Mouse (Mus musculus) cerebellum, postnatal 14 days (tissue): ENCODE results near the gene Pde4b.
"Not testable (repeated sequence)": the region's sequence is repeated elsewhere in the genome, so short reads cannot be mapped to it uniquely, and the experiment has no call there.

ENCODE experiments used
- DNase-seq, 2 experiments: peaks; one replicate each; pipeline ENCODE4 v3.0.0; 2021; ENCODE audit warnings: mixed read lengths in 2 of 2

Gene Pde4b

GRCm38 (mm10) chr4:102087091-102087565 is at the start of gene Pde4b:
Gene Pde4b (plus strand): TSS chr4:102087543.
- peak; percentile 61 for DNase-seq

DNA sequence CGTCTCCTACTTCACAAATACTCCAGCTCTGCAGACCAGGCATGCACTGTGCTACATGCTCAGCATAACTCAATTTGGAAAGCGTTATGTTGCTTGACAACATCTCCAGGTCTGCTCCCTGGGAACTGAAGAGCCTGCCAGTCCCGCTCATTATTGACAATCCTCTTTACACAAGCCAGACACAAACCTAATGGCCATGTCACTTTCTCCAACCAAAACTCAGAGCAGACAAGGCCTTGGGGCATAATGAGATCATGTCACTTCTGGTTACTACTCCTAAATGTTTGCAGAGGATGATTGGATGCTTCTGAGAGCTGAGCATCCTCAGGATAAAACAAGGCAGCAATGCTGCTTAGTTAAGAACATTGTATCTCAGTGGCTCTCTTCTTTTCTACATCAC is 47.2 kb upstream of the Pde4b start:
- DNase-seq: no peak

DNA sequence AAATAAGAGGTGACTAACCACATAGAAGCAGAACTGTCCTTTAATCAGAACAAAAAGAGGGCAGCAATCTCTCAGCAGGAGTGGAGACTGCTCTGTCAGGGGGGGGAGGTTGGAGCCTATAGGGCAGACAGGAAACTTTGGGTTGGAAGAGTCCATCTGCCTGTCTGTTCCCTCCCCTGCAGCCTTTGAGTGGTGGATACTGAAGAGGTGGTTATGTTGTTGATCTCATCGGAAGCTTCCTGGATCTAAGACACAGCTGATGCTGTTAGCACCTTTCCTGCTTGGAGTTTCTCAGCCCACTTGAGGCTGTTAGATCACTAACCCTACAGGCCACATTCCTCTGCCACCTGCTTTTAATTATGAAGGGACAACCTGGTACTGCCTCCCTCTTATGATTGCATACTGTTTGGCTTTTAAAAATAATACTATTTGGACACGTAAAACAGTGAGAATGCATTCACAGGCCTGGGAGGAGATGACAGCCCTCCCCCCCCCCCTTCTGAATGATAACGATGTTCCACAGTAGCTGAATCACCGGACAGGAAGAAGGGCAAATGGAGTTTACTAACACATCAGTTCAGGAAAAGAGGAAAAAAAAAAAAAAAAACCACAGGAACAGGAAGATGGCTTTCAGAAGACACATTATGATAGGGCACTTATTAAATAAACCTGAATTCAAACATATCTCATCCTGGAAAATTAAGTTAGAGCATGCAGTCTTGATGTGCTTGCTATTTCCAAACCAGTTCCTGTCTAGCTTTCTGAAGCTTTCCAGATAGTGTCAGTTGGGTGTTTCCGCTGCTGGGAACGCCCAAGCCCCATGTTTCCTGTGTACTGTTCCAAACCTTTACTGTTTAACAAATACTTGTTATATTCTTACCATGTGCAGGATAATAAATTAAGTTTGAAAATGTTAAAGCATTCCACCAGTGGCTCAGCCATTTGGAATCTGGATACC is 41.9 kb upstream of the Pde4b start:
- no peak for DNase-seq

- not testable (repeated sequence) for DNase-seq
Measured at GRCm38 (mm10) chr4:102049368-102049767, 38.0 kb upstream of the Pde4b start.

DNA sequence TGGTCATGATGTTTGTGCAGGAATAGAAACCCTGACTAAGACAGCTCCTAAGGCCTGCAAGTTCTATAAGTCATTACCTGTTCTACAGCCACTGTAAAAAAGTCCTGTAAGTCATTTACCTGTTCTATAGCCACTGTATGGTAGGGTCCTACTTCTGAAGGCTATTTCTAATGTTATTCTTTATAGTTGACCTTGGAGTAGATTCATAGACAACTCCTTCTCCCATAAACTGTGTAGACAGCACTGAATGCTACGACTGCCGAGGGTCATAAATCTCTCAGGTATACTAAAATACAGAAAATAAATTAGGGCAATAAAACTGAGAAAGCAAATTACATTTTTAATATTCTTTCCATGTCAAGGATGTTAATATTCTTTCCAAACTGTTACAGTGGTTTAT is 26.0 kb upstream of the Pde4b start:
- DNase-seq: no peak

GRCm38 (mm10) chr4:102069314-102069713 is 18.0 kb upstream of the Pde4b start:
- DNase-seq: no peak

DNA sequence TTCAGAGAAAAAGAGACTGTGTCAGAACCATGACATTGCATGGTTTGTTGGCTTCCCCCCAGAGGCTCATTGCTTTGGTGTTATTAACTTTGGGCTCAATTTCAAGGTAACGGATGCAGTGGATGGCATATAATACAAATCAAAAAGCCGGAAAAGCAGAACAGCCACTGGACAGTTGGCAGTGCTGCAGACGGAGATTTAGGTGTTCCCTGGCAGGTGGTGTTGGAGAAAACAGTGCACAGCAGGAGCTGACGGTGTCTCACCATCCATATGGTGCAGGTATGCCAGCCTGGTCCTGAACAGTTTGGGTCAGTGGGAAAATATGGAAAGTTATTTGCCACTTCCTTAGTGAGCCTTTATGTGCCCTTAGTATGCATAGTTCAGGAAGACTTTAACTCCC is 1.0 kb upstream of the Pde4b start:
- DNase-seq: peak; percentile 23 to 63

- DNase-seq: peak; percentile 85 to 86
Measured at GRCm38 (mm10) chr4:102087566-102088234, 357 bp downstream of the Pde4b start.

GRCm38 (mm10) chr4:102088235-102088867 is 1.0 kb downstream of the Pde4b start:
- peak; percentile 50 to 69 for DNase-seq

- DNase-seq: no peak
Measured at GRCm38 (mm10) chr4:102095851-102096250, 8.5 kb downstream of the Pde4b start.

DNA sequence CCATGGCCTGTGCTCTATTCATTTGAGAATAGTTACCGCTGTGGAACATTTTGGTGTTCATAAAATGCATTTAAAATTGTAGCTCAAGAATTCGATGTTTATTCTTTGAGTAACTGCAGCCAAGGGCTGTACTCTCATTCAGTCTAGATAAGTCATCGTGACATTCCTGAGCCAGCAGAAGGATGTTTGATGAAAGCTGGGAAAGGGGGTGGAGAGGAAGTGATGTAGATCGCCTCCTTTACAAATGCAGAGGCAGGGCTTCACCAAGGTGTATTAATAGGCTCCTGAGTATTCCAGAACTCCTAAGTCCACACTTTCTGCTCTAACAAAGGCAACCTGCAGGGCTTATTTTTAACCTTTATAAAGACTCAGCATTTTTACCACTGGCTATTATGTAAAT is 14.9 kb downstream of the Pde4b start:
- no peak for DNase-seq

DNA sequence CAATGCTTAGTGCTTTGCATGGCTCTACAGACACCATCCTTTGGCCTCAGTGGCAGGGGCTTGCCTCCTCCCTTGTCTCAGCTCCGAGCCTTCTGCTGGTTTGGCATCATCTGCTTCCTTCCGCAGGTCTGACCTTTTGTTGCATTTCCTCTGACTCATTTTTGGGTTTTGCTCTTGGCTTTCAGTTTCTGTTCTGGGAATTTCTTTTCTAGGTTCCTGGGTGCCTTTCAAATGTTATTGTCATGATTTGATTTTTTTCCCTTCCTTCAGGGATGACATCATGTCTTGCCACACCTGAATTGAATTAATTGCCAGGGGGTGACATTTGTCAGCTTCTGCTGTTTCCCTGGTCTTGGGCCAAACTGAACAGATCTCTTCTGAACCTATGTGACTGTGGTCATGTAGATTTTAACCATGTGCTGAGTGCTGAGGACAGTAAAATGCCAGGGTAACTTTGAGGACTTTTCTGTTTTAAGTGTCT is 17.2 kb downstream of the Pde4b start:
- DNase-seq: peak; percentile 65 to 84

DNA sequence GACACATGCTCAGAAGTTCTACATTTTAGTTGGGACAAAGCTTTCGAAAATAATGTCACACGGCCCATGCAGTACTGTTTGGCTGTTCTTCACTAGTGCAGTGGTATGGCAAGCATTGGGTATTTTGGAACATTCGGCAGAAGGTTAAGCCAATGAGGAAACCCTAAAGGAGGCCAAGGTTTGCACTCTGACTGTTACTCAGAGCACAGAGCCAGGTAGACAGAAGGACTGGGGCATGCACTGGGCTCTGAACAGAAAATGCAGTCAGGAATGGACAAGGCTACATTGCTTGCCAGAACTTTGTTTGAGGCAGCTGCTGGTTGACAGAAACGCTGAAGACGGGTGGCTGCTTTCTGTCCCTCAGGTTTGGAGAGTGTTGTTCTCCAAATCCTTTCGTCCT is 19.4 kb downstream of the Pde4b start:
- DNase-seq: peak; percentile 72 to 83

DNA sequence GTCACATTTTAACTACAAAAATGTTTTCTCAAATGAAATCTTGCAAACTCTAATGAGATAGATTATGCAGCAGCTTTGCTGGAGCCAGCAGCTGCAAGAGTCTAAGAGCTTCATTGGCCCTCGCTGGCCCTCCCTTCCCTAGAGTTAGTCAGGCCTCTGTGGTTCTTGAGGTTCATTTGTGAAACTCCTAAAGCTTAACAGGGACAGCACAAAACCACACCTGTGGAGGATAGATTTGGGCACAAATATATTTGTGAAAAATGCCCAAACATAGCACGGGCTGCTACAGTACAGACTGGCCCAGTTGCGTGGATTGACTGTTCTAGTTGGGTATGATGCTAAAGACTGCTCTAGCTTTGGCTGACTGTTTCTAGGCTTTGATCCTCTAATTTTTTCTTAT is 32.1 kb downstream of the Pde4b start:
- no peak for DNase-seq

- peak in 1 of 2 experiments; percentile 21 for DNase-seq
Measured at GRCm38 (mm10) chr4:102136366-102136849, 49.1 kb downstream of the Pde4b start.

DNA sequence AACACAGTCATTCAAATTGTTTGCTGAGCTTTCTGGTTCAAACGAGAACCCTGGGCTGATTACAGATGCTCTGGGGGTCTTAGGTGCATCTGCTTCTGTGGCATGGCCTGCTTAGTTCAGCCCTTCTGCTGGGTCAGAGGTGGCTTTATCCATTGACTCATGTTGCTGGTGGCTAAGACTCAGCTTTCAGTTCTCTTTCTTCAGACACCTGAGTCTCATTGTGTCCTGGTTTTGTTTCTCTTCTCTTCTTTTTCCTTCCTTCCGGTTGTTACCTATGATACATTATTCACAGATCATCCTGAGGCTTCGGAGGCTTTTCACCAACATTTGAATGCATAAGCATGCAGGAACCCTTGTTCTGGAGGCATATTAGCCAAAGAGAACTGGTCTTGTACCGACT is 51.0 kb downstream of the Pde4b start:
- no peak for DNase-seq

DNA sequence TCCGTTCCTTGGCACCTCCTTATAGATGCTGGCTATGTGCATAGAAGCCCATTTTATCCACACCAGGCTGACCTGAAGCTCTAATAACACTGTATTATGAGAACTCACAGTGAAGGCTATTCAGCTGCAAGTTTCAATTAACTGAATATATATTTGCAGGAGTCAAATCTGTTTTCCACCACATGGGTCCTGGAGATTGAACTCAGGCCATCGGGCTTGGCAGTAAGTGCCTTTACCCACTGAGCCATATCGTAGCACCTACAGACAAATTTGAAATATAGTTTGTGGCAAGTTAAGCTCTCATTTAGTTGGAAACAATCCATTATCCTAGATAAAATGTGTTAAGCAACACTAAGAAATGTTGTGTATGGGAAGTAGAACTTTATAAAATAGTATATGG is 53.9 kb downstream of the Pde4b start:
- DNase-seq: peak; percentile 27 to 64

DNA sequence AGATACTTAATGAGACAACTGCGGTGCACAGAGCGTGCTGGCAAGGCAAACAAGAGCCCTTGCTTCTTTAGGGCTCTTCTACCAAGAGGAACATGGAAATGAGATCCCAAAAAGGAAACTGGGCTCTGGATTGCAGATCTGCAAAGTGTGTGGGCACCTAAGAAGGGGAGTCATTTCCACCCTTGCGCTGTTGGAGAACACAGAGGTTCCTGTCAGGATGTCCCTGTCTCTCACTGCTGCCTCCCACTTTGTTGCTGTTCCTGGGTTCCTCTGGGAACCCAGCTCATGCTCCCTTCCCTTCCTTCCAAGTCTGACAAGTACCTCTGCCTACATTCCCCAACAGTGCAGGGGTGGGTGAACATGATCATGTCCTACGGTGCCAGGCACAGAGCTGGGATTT is 61.4 kb downstream of the Pde4b start:
- DNase-seq: no peak

- no peak for DNase-seq
Measured at GRCm38 (mm10) chr4:102159178-102159577, 71.8 kb downstream of the Pde4b start.

DNA sequence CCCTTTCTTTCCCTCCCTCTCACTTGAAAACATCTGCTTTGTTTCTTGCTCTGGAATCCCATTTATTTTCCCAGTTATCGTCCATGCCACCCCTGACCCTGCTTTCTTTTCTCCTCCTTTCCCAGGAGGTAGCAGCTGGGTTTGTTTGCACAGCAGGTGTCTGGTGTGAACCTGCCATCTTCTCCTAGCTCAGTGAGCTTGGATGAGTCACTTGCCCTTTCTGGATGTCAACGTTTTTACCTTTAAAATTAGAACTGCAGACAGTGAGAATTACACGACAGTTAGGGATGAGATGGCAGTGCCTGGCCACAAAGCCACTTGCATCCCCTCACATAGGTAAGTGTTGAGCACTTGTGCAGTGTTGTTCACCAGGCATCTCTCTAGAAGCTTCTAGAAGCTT is 84.3 kb downstream of the Pde4b start:
- DNase-seq: no peak

- DNase-seq: no peak
Measured at GRCm38 (mm10) chr4:102172711-102173213, 85.4 kb downstream of the Pde4b start.

- DNase-seq: no peak
Measured at GRCm38 (mm10) chr4:102175985-102176384, 88.6 kb downstream of the Pde4b start.

DNA sequence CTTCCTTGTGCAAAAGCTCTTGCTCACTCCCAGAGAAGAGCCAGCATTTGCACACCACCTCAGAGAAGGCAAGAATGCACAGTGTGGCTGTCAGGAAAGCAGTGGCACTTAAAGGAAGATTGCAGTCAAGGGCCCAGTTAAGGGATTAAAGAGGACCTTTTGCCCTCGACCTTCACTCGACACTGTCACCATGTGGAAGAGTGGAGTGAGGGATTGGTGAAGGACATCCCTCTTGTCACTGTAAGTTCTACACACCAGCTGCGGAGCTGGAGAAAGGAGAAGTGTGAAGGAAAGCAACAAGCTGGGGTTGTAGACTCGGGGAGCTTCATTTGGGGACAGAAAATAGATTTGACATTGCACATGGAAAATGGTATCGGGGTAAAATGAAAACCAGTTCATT is 89.9 kb downstream of the Pde4b start:
- no peak for DNase-seq
